Mouse (Mus musculus) pancreas, adult 10 weeks (tissue): ENCODE results near the gene Cct6b. TPM values are rescaled to one million over a fixed set of nuclear protein-coding genes. Genes with fewer than 3 reads are reported as not detected.

ENCODE experiments used
- polyA plus RNA-seq: library from polyadenylated mRNA; stranded (reverse); fragments of 350-450 nt; fragmentation: Illumina TruSeq; extraction: RNeasy Lipid Tissue Mini Kit (QIAGEN cat#74804); gene quantifications from one replicate; pipeline ENCODE4 v1.2.3, GENCODE M21; 2015; ENCODE audit warnings: low read depth, low replicate concordance; ENCODE audit not compliant: insufficient read depth

Gene Cct6b
- polyA plus RNA-seq, result not detected

GRCm38 (mm10) chr11:82763742-82764437, at the start of gene Cct6b, which contains the start of gene Zfp830:
Gene Cct6b (minus strand): TSS chr11:82764321.
Gene Zfp830 (plus strand): TSS chr11:82764345.

GRCm38 (mm10) chr11:82780983-82781903, 17.1 kb upstream of the Cct6b start, which contains the start of gene Lig3:
Gene Lig3 (plus strand): TSS chr11:82781108.

Other genes starting within 250 kb of the Cct6b start
- 4.4 TPM for gene Zfp830, start within 50 bp of the Cct6b start, polyA plus RNA-seq
- gene Lig3, start 16.8 kb upstream of the Cct6b start, polyA plus RNA-seq, result 6.9 TPM
- 3.0 TPM for gene Rffl, start 106.9 kb upstream of the Cct6b start, polyA plus RNA-seq
- 3.5 TPM for gene Rad51d, start 126.3 kb upstream of the Cct6b start, polyA plus RNA-seq
- gene Fndc8, start 127.8 kb upstream of the Cct6b start, polyA plus RNA-seq, result not detected
- 17.3 TPM for gene Nle1, start 144.1 kb upstream of the Cct6b start, polyA plus RNA-seq
- 11.1 TPM for gene Unc45b, start 146.2 kb upstream of the Cct6b start, polyA plus RNA-seq
- gene Slfn5, start 187.0 kb upstream of the Cct6b start, polyA plus RNA-seq, result 18.1 TPM
- gene Slfn9, start 227.5 kb upstream of the Cct6b start, polyA plus RNA-seq, result 0.41 TPM